Mouse (Mus musculus) forebrain, embryonic 13.5 days (tissue): ENCODE results near the gene Cldn34c4. TPM values are rescaled to one million over a fixed set of nuclear protein-coding genes. Genes with fewer than 3 reads are reported as not detected.

Experiments
- ATAC-seq: fragments of 200-750 bp; cut with Nextera tagmentation; 2 replicates; pipeline ENCODE4 v1.8.0; 2017
- H3K27ac ChIP-seq: fragments of 300-500 bp; sonication (generic); 2 replicates; pipeline ENCODE4 v1.5.1; 2015; ENCODE audit warnings: inconsistent platforms, mild to moderate bottlenecking, moderate library complexity
- H3K27me3 ChIP-seq: fragments of 300-500 bp; sonication (generic); 2 replicates; pipeline ENCODE4 v1.6.1; 2015; ENCODE audit warnings: mild to moderate bottlenecking, inconsistent platforms
- H3K36me3 ChIP-seq: fragments of 300-500 bp; sonication (generic); 2 replicates; pipeline ENCODE4 v1.6.1; 2015; ENCODE audit warnings: mild to moderate bottlenecking, inconsistent platforms; ENCODE audit not compliant: poor library complexity, severe bottlenecking
- H3K4me1 ChIP-seq: fragments of 300-500 bp; sonication (generic); 2 replicates; pipeline ENCODE4 v1.6.1; 2015; ENCODE audit warnings: inconsistent platforms
- H3K4me2 ChIP-seq: fragments of 300-500 bp; sonication (generic); 2 replicates; pipeline ENCODE4 v1.6.1; 2015; ENCODE audit warnings: inconsistent platforms, mild to moderate bottlenecking, moderate library complexity
- H3K4me3 ChIP-seq: fragments of 300-500 bp; sonication (generic); 2 replicates; pipeline ENCODE4 v1.5.1; 2015; ENCODE audit warnings: mild to moderate bottlenecking, inconsistent platforms
- H3K9ac ChIP-seq: fragments of 300-500 bp; sonication (generic); 2 replicates; pipeline ENCODE4 v1.6.1; 2015; ENCODE audit warnings: mild to moderate bottlenecking, inconsistent platforms
- H3K9me3 ChIP-seq: fragments of 300-500 bp; sonication (generic); replicated peaks from 2 replicates; pipeline ENCODE4 v1.6.1; 2016; ENCODE audit warnings: inconsistent platforms
- WGBS: fragments of 180-500 bp; shearing (Covaris S2); methylation state at CpG from one replicate; pipeline ENCODE4 v1.1.7; 2015; 5-methylcytosine and 5-hydroxymethylcytosine counted together
- polyA plus RNA-seq: library from polyadenylated mRNA; unstranded; fragments of >200 nt; fragmentation: Nextera tagmentation; extraction: Ambion mirVana; gene quantifications from 2 replicates; pipeline ENCODE4 v1.2.1, GENCODE M21; 2015

The Cldn34c4 gene
- not detected in 2 replicates for polyA plus RNA-seq

DNA sequence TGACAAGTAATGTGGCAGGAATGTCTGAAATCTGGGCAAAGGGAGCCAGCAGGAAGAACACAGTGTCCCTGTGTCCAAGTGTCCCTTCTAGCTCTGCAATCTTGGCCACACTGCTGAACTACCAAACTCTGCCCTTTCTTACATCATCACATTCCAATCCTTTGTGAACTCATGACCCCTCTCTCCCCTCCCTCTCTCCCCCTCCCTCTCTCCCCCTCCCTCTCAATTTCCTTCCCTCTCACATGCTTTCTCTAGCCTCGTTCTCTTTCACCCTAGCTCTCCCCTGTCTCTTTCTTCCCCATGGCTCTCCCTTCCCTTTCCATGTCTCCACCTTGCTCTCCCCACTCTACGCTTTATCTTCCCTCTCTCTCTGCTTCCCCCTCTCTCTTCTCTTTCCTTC lies at the start of gene Cldn34c4:
TSS of gene Cldn34c4 (minus strand) at position 101 of the 400 bp plus-strand sequence.
- H3K9ac ChIP-seq: no peak within 1 kb of the TSS

DNA sequence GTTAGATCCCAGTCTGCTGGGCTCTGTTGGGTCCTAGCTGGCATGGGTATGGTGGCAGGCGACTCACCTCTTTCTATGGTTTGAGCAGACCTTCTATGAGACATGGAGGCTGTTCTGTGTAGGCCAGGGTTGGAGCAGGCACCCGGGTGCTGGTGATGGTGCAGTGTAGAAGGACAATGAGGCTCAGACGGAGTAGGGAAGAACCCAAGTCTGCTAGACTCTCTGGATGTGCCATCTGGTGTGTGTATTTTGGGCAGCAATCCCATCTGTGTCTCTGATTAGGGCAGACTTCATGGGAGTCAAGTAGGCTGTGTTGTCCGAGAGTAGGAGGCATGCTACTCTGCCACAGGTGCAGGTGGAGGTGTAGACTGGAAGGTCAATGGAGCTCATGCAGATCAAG lies 10.7 kb upstream of the Cldn34c4 start:
- H3K4me3 ChIP-seq: no peak overlapping the region
- WGBS: 77% methylated on average over 4 of the region's 4 CpGs
- no peak for ATAC-seq

More for the DNA sequence above, at the start of gene Cldn34c4:
- Histone ChIP-seq H3K36me3 (no peaks in the 10 kb centered on the region), H3K27me3 (no peaks in the 10 kb centered on the region), H3K9me3 (no peaks in the 10 kb centered on the region), H3K4me3 (no peak within 1 kb of the TSS), H3K4me2 (no peak within 1 kb of the TSS), H3K27ac (no peak within 1 kb of the TSS), H3K4me1 (no peaks in the 10 kb centered on the region)
- ATAC-seq: no peak
- 58% methylated on average over 2 of the region's 2 CpGs for WGBS

More for the DNA sequence above, 10.7 kb upstream of the Cldn34c4 start:
- no peaks in the 10 kb centered on the region for H3K27me3 ChIP-seq
- no peak overlapping the region for H3K27ac ChIP-seq
- no peaks in the 10 kb centered on the region for H3K4me1 ChIP-seq
- H3K9ac ChIP-seq: no peak overlapping the region
- H3K36me3 ChIP-seq: no peaks in the 10 kb centered on the region
- H3K4me2 ChIP-seq: no peak overlapping the region
- H3K9me3 ChIP-seq: no peaks in the 10 kb centered on the region
